Mouse (Mus musculus): ENCODE data around the gene Mvb12b.

DNA sequence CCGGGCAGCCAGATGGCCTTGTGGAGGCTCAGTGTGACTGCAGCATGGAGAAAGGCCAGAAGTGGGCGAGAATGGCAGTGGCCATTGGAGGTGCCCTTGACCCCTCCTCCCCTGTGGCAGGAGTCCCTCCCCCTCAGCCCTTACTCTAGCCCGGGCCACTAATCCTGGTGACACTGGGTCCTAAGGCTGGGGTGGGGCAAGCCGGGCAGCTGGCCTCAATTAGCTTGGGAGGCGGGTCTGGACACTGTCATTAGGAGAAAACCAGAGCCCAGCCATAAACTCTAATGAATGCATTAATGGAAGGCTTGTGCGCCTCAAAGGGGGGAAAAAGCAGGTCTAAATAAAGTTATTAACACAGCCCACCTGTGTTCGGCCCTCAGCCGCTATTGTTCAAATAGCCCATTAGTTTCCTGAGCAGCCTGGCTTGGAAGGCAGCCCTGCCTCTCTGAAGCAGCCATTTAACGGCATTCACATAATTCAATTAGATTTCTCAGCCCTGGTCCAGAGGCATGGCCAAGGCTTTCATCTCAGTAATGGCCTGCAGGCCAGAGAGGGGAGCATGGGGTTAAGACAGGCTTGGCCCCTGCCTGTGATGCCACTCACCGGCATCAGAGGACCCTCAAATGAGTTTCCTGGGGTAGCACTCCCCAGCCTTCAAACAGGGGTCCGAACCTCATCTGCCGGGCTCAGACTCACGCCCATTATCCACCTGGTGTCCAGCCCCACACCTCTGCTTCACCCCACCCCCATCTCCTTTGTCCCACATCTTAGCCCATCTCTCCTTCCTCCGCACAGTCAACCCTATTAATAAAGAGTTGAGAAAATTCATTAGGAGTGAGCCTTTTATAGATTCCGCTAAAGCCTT, 186.9 kb downstream of the Mvb12b start:
- TF ChIP-seq CTCF (IDR thresholded peaks at IDR 0.05; ENCODE audit: extremely low read depth, insufficient read depth, insufficient read length, insufficient replicate concordance) (no peak), POLR2A (IDR thresholded peaks at IDR 0.05; ENCODE audit: low read depth, low read length) (no peak)
